Mouse (Mus musculus): ENCODE results near the gene Phf19.

The Phf19 gene

GRCm38 (mm10) chr2:34913218-34914068, at the start of gene Phf19:
Gene Phf19 (minus strand): TSS chr2:34914026.
- peak; percentile 16 for DNase-seq (ENCODE audit: low spot score)

- no peak for DNase-seq (ENCODE audit: low spot score)
Observed at GRCm38 (mm10) chr2:34963371-34963956, 49.6 kb upstream of the Phf19 start.

- no peak for DNase-seq (ENCODE audit: low spot score)
Observed at GRCm38 (mm10) chr2:34962893-34963292, 49.1 kb upstream of the Phf19 start.

- no peak for DNase-seq (ENCODE audit: low spot score)
Observed at GRCm38 (mm10) chr2:34962211-34962610, 48.4 kb upstream of the Phf19 start.

- peak; percentile 42 for DNase-seq (ENCODE audit: low spot score)
Observed at GRCm38 (mm10) chr2:34961481-34962036, 47.7 kb upstream of the Phf19 start, which contains the start of gene Traf1. Gene Traf1 (minus strand): TSS chr2:34961772.

GRCm38 (mm10) chr2:34960966-34961365, 47.1 kb upstream of the Phf19 start:
- no peak for DNase-seq (ENCODE audit: low spot score)

GRCm38 (mm10) chr2:34960466-34960865, 46.6 kb upstream of the Phf19 start:
- no peak for DNase-seq (ENCODE audit: low spot score)

- DNase-seq (ENCODE audit: low spot score) = no peak
Observed at GRCm38 (mm10) chr2:34958582-34958981, 44.8 kb upstream of the Phf19 start.

GRCm38 (mm10) chr2:34958036-34958435, 44.2 kb upstream of the Phf19 start:
- DNase-seq (ENCODE audit: low spot score) = no peak

- no peak for DNase-seq (ENCODE audit: low spot score)
Observed at GRCm38 (mm10) chr2:34957405-34957804, 43.6 kb upstream of the Phf19 start.

GRCm38 (mm10) chr2:34956941-34957340, 43.1 kb upstream of the Phf19 start:
- no peak for DNase-seq (ENCODE audit: low spot score)

GRCm38 (mm10) chr2:34954344-34954743, 40.5 kb upstream of the Phf19 start:
- DNase-seq (ENCODE audit: low spot score) = no peak

GRCm38 (mm10) chr2:34953547-34954116, 39.8 kb upstream of the Phf19 start:
- no peak for DNase-seq (ENCODE audit: low spot score)

GRCm38 (mm10) chr2:34953018-34953417, 39.2 kb upstream of the Phf19 start:
- DNase-seq (ENCODE audit: low spot score) = no peak

GRCm38 (mm10) chr2:34951469-34951868, 37.6 kb upstream of the Phf19 start:
- DNase-seq (ENCODE audit: low spot score) = no peak

- DNase-seq (ENCODE audit: low spot score) = no peak
Observed at GRCm38 (mm10) chr2:34948622-34949021, 34.8 kb upstream of the Phf19 start.

- no peak for DNase-seq (ENCODE audit: low spot score)
Observed at GRCm38 (mm10) chr2:34946046-34946445, 32.2 kb upstream of the Phf19 start.

GRCm38 (mm10) chr2:34945580-34945979, 31.8 kb upstream of the Phf19 start:
- no peak for DNase-seq (ENCODE audit: low spot score)

- DNase-seq (ENCODE audit: low spot score) = peak; percentile 14
Observed at GRCm38 (mm10) chr2:34944761-34945160, 30.9 kb upstream of the Phf19 start.

- no peak for DNase-seq (ENCODE audit: low spot score)
Observed at GRCm38 (mm10) chr2:34943556-34944120, 29.8 kb upstream of the Phf19 start.

GRCm38 (mm10) chr2:34941061-34941675, 27.3 kb upstream of the Phf19 start:
- DNase-seq (ENCODE audit: low spot score) = no peak

GRCm38 (mm10) chr2:34940246-34940645, 26.4 kb upstream of the Phf19 start:
- no peak for DNase-seq (ENCODE audit: low spot score)

Data from yolk sac, embryonic 10.5 days (tissue).